Comparison of ENCODE assay signal across 10 mouse cellular contexts in genomic region chr9:83482176-83482949, GRCm38 (mm10). TPM values are rescaled to one million over a fixed set of nuclear protein-coding genes. Genes with fewer than 3 reads are reported as not detected.
A peak's percentile ranks its signal among the peaks of the same experiment; 100 is the strongest.
DNase-seq lines count a peak whose midpoint lies in the region; ATAC-seq lines count a peak whose summit lies in the region.
"Had no signal": no experiment of that assay in that cellular context is flagged by ENCODE, and none has a peak within 500 bp of the region (broad histone marks: within the 10 kb centered on the region; RNA-seq: fewer than 3 reads in every experiment).

No protein-coding gene starts in this region.

- no peak overlapping the region for H3K4me3 ChIP-seq in heart, embryonic 13.5 days
- H3K4me3 ChIP-seq in midbrain, embryonic 13.5 days (replicated peaks), result no peak overlapping the region
- no peak overlapping the region for H3K4me3 ChIP-seq in midbrain, embryonic 14.5 days (replicated peaks; ENCODE audit: low read depth, low read length)
- H3K4me3 ChIP-seq in limb, embryonic 10.5 days, result no peak overlapping the region
- H3K4me3 ChIP-seq: neural tube, embryonic 12.5 days had no signal

- WGBS in heart, embryonic 13.5 days, result 71% methylated on average over 4 of the region's 4 CpGs
- WGBS in midbrain, embryonic 13.5 days, result 88% methylated on average over 4 of the region's 4 CpGs
- 93% methylated on average over 4 of the region's 4 CpGs for WGBS in midbrain, embryonic 14.5 days
- 81% methylated on average over 4 of the region's 4 CpGs for WGBS in limb, embryonic 10.5 days

- H3K4me2 ChIP-seq in heart, embryonic 13.5 days, result no peak overlapping the region
- H3K4me2 ChIP-seq in midbrain, embryonic 13.5 days (replicated peaks), result no peak overlapping the region
- no peak overlapping the region for H3K4me2 ChIP-seq in midbrain, embryonic 14.5 days (ENCODE audit: low read length)
- H3K4me2 ChIP-seq: neural tube, embryonic 12.5 days had no signal

- no peak for ATAC-seq in heart, embryonic 13.5 days (ENCODE audit: extremely low read depth, insufficient number of reproducible peaks, low FRiP score, low TSS enrichment)
- peak; percentile 72; the same call in 1 of the 2 replicates for ATAC-seq in midbrain, embryonic 13.5 days
- ATAC-seq in midbrain, embryonic 14.5 days (ENCODE audit: low FRiP score, low TSS enrichment), result no peak

- peak overlapping the region; percentile 32; the same call in 1 of the 2 replicates for H3K27ac ChIP-seq in heart, embryonic 13.5 days (replicated peaks)
- no peak overlapping the region for H3K27ac ChIP-seq in midbrain, embryonic 13.5 days
- no peak overlapping the region for H3K27ac ChIP-seq in midbrain, embryonic 14.5 days (replicated peaks; ENCODE audit: low read depth, low read length)
- H3K27ac ChIP-seq in limb, embryonic 10.5 days, result peak overlapping the region; percentile 72
- H3K27ac ChIP-seq: neural tube, embryonic 12.5 days had no signal

- no peaks in the 10 kb centered on the region for H3K36me3 ChIP-seq in heart, embryonic 13.5 days
- no peaks in the 10 kb centered on the region for H3K36me3 ChIP-seq in midbrain, embryonic 13.5 days
- no peaks in the 10 kb centered on the region for H3K36me3 ChIP-seq in midbrain, embryonic 14.5 days (ENCODE audit: control insufficient read depth, insufficient read depth, low read length)
- H3K36me3 ChIP-seq in limb, embryonic 10.5 days, result no peaks in the 10 kb centered on the region
- H3K36me3 ChIP-seq: neural tube, embryonic 12.5 days had no signal

- DNase-seq in heart, adult 18-20 months, result no peak
- DNase-seq in midbrain, embryonic 14.5 days, result no peak
- DNase-seq in limb, embryonic 10.5 days (ENCODE audit: low spot score), result peak; percentile 42
- peak; percentile 32 for DNase-seq in yolk sac, embryonic 10.5 days (ENCODE audit: low spot score)
- DNase-seq in adrenal gland, postnatal 10 days, result no peak
- DNase-seq in adipocyte (ENCODE audit: low spot score), result no peak
- DNase-seq: layer of hippocampus, postnatal 36 days had no signal

- H3K9me3 ChIP-seq in heart, embryonic 13.5 days, result no peaks in the 10 kb centered on the region
- H3K9me3 ChIP-seq in midbrain, embryonic 13.5 days, result no peaks in the 10 kb centered on the region
- H3K9me3 ChIP-seq in midbrain, embryonic 14.5 days (ENCODE audit: control insufficient read depth, low read length), result no peaks in the 10 kb centered on the region
- H3K9me3 ChIP-seq in limb, embryonic 10.5 days (replicated peaks), result no peaks in the 10 kb centered on the region
- H3K9me3 ChIP-seq: neural tube, embryonic 12.5 days had no signal

- H3K4me1 ChIP-seq in heart, embryonic 13.5 days, result peaks cover 6% of the 10 kb centered on the region
- H3K4me1 ChIP-seq in midbrain, embryonic 13.5 days (replicated peaks), result no peaks in the 10 kb centered on the region
- no peaks in the 10 kb centered on the region for H3K4me1 ChIP-seq in midbrain, embryonic 14.5 days (ENCODE audit: control insufficient read depth, insufficient read depth, low read length)
- peaks cover 10% of the 10 kb centered on the region for H3K4me1 ChIP-seq in limb, embryonic 10.5 days
- H3K4me1 ChIP-seq: neural tube, embryonic 12.5 days had no signal

- no peak overlapping the region for H3K9ac ChIP-seq in heart, embryonic 13.5 days
- H3K9ac ChIP-seq in midbrain, embryonic 13.5 days (replicated peaks), result no peak overlapping the region
- no peak overlapping the region for H3K9ac ChIP-seq in midbrain, embryonic 14.5 days (replicated peaks; ENCODE audit: low read length)
- H3K9ac ChIP-seq: neural tube, embryonic 12.5 days had no signal

- H3K27me3 ChIP-seq in heart, embryonic 13.5 days (replicated peaks), result no peaks in the 10 kb centered on the region
- H3K27me3 ChIP-seq in midbrain, embryonic 13.5 days, result no peaks in the 10 kb centered on the region
- no peaks in the 10 kb centered on the region for H3K27me3 ChIP-seq in midbrain, embryonic 14.5 days (ENCODE audit: control insufficient read depth, insufficient read depth, low read length)
- no peaks in the 10 kb centered on the region for H3K27me3 ChIP-seq in limb, embryonic 10.5 days (ENCODE audit: low read depth, poor library complexity, severe bottlenecking)
- H3K27me3 ChIP-seq: neural tube, embryonic 12.5 days had no signal

RNA-seq across cellular contexts. Expression of gene Lca5, which starts 41.4 kb away (rescaled TPM):
- 9.5 and 11.8 TPM in 2 replicates for polyA plus RNA-seq in heart, embryonic 13.5 days (2015; fragmentation: Nextera tagmentation; extraction: Ambion mirVana)
- total RNA-seq in heart, adult 18-20 months (2021), result 1 to 10 TPM; 2.0 to 2.7 TPM
- 19.0 and 24.7 TPM in 2 replicates for polyA plus RNA-seq in midbrain, embryonic 13.5 days (2015; fragmentation: Nextera tagmentation; extraction: Ambion mirVana)
- 19.6 and 23.5 TPM in 2 replicates for polyA plus RNA-seq in midbrain, embryonic 14.5 days (2014; fragmentation: Nextera tagmentation; extraction: Ambion mirVana)
- 15.6 and 17.3 TPM in 2 replicates for polyA plus RNA-seq in limb, embryonic 10.5 days (2016; fragmentation: Nextera tagmentation; extraction: Ambion mirVana)
- 10 to 100 TPM in 1 of 2 experiments, 1 to 10 TPM in 1; 6.7 to 10.4 TPM for total RNA-seq in adrenal gland, postnatal 10 days (2021)

Comparison
In these comparisons a context has a peak if more than half of its experiments do, and no peak if none do; other contexts are left out.
1. H3K27ac ChIP-seq: peak in heart, embryonic 13.5 days (single experiment) and limb, embryonic 10.5 days (single experiment); none in midbrain, embryonic 13.5 days (single experiment) and midbrain, embryonic 14.5 days (single experiment).
2. DNase-seq: peak in limb, embryonic 10.5 days (single experiment) and yolk sac, embryonic 10.5 days (single experiment); none in heart, adult 18-20 months (0 of 2), midbrain, embryonic 14.5 days (single experiment), adrenal gland, postnatal 10 days (single experiment) and adipocyte (single experiment).